19 mouse cellular contexts compared by ENCODE assay signal in the genomic region with DNA sequence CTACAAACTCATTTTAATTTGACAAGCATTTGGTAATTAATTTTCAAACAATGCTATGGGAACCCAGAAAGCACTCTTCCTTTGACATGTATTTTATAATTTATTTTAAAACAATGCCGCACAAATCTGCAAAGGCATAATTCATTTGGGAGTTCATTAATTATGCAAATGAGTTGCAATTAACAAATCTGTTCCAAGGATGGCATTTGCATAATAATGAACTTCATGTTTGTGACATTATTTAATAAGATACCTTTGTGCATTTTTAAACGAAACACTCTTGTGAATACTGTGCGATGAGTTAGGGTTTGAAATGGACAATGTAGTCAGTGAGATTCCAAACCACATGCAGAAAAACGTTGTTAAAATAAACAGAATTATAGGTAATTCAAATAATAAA.
"Had no signal": no experiment of that assay in that cellular context is flagged by ENCODE, and none has a peak within 500 bp of the region (broad histone marks: within the 10 kb centered on the region; RNA-seq: fewer than 3 reads in every experiment).

No protein-coding gene starts in this region.

- H3K36me3 ChIP-seq: midbrain, embryonic 10.5 days; midbrain, embryonic 12.5 days; midbrain, embryonic 15.5 days; neural tube, embryonic 13.5 days; neural tube, embryonic 15.5 days; stomach, embryonic 15.5 days had no signal

- H3K4me2 ChIP-seq: lung, embryonic 14.5 days; midbrain, embryonic 12.5 days; midbrain, embryonic 15.5 days; neural tube, embryonic 13.5 days; neural tube, embryonic 15.5 days; stomach, embryonic 15.5 days had no signal

- H3K4me3 ChIP-seq: midbrain, embryonic 10.5 days; midbrain, embryonic 12.5 days; midbrain, embryonic 15.5 days; myocyte; neural tube, embryonic 13.5 days; neural tube, embryonic 15.5 days; stomach, embryonic 15.5 days had no signal

- H3K27me3 ChIP-seq: midbrain, embryonic 12.5 days; midbrain, embryonic 15.5 days; neural tube, embryonic 13.5 days; neural tube, embryonic 15.5 days; stomach, embryonic 15.5 days had no signal

- ATAC-seq: midbrain, embryonic 15.5 days had no signal

- H3K9me3 ChIP-seq: midbrain, embryonic 12.5 days; midbrain, embryonic 15.5 days; neural tube, embryonic 13.5 days; neural tube, embryonic 15.5 days; stomach, embryonic 15.5 days had no signal

- H3K4me1 ChIP-seq: midbrain, embryonic 10.5 days; midbrain, embryonic 12.5 days; neural tube, embryonic 15.5 days; stomach, embryonic 15.5 days had no signal

- H3K27ac ChIP-seq: liver, embryonic 14.5 days; midbrain, embryonic 10.5 days; midbrain, embryonic 12.5 days; midbrain, embryonic 15.5 days; neural tube, embryonic 13.5 days; neural tube, embryonic 15.5 days; stomach, embryonic 15.5 days; stomach, postnatal 0 days had no signal

- H3K9ac ChIP-seq: liver, embryonic 14.5 days; lung, embryonic 14.5 days; midbrain, embryonic 12.5 days; midbrain, embryonic 15.5 days; neural tube, embryonic 13.5 days; neural tube, embryonic 15.5 days; stomach, embryonic 15.5 days had no signal

- DNase-seq: lung, adult 18-20 months; lung, embryonic 14.5 days; lung, postnatal 10 days; lung, postnatal 4 days; right cerebral cortex, adult 18-20 months; right cerebral cortex, postnatal 25 days; right cerebral cortex, postnatal 4 days; thymus, adult 2 months; thymus, postnatal 25 days; thymus, postnatal 4 days had no signal
